Mouse (Mus musculus): ENCODE measurements around the gene Ccl25.
A peak's percentile ranks its signal among the peaks of the same experiment; 100 is the strongest.

The Ccl25 gene

GRCm38 (mm10) chr8:4324983-4325750 is at the start of gene Ccl25, which contains the start of gene Elavl1:
Ccl25 (plus strand) TSS chr8:4325210.
Elavl1 (minus strand) TSS chr8:4325413.
- DNase-seq (ENCODE audit: low read depth, low spot score) = peak; percentile 92

- peak; percentile 93 for DNase-seq (ENCODE audit: low read depth, low spot score)
Observed at GRCm38 (mm10) chr8:4275275-4276110, 49.5 kb upstream of the Ccl25 start, which contains the start of gene Timm44. Timm44 (minus strand) TSS chr8:4275913.

- DNase-seq (ENCODE audit: low read depth, low spot score) = no peak
Observed at GRCm38 (mm10) chr8:4276111-4276465, 48.9 kb upstream of the Ccl25 start.

GRCm38 (mm10) chr8:4292738-4293137 is 32.3 kb upstream of the Ccl25 start:
- no peak for DNase-seq (ENCODE audit: low read depth, low spot score)

- DNase-seq (ENCODE audit: low read depth, low spot score) = no peak
Observed at GRCm38 (mm10) chr8:4297822-4298221, 27.2 kb upstream of the Ccl25 start.

- DNase-seq (ENCODE audit: low read depth, low spot score) = no peak
Observed at GRCm38 (mm10) chr8:4304124-4304547, 20.9 kb upstream of the Ccl25 start.

- no peak for DNase-seq (ENCODE audit: low read depth, low spot score)
Observed at GRCm38 (mm10) chr8:4305838-4306237, 19.2 kb upstream of the Ccl25 start.

GRCm38 (mm10) chr8:4312104-4312503 is 12.9 kb upstream of the Ccl25 start:
- no peak for DNase-seq (ENCODE audit: low read depth, low spot score)

GRCm38 (mm10) chr8:4313254-4314124 is 11.5 kb upstream of the Ccl25 start:
- no peak for DNase-seq (ENCODE audit: low read depth, low spot score)

- no peak for DNase-seq (ENCODE audit: low read depth, low spot score)
Observed at GRCm38 (mm10) chr8:4314852-4315251, 10.2 kb upstream of the Ccl25 start.

GRCm38 (mm10) chr8:4318124-4318523 is 6.9 kb upstream of the Ccl25 start:
- no peak for DNase-seq (ENCODE audit: low read depth, low spot score)

- no peak for DNase-seq (ENCODE audit: low read depth, low spot score)
Observed at GRCm38 (mm10) chr8:4318796-4319572, 6.0 kb upstream of the Ccl25 start.

GRCm38 (mm10) chr8:4319573-4319872 is 5.5 kb upstream of the Ccl25 start:
- no peak for DNase-seq (ENCODE audit: low read depth, low spot score)

GRCm38 (mm10) chr8:4320404-4320803 is 4.6 kb upstream of the Ccl25 start:
- DNase-seq (ENCODE audit: low read depth, low spot score) = no peak

- no peak for DNase-seq (ENCODE audit: low read depth, low spot score)
Observed at GRCm38 (mm10) chr8:4321031-4321430, 4.0 kb upstream of the Ccl25 start.

GRCm38 (mm10) chr8:4322470-4322869 is 2.5 kb upstream of the Ccl25 start:
- DNase-seq (ENCODE audit: low read depth, low spot score) = peak; percentile 52

GRCm38 (mm10) chr8:4323917-4324316 is 1.1 kb upstream of the Ccl25 start:
- DNase-seq (ENCODE audit: low read depth, low spot score) = no peak

GRCm38 (mm10) chr8:4324525-4324924 is 485 bp upstream of the Ccl25 start:
- no peak for DNase-seq (ENCODE audit: low read depth, low spot score)

GRCm38 (mm10) chr8:4325751-4326036 is 684 bp downstream of the Ccl25 start:
- DNase-seq (ENCODE audit: low read depth, low spot score) = no peak

- no peak for DNase-seq (ENCODE audit: low read depth, low spot score)
Observed at GRCm38 (mm10) chr8:4329000-4329399, 4.0 kb downstream of the Ccl25 start.

GRCm38 (mm10) chr8:4333966-4334365 is 9.0 kb downstream of the Ccl25 start:
- DNase-seq (ENCODE audit: low read depth, low spot score) = no peak

Measured in retina, adult 2 months (tissue).